In genomic region chr4:134922111-134922924, GRCm38 (mm10) we compare ENCODE assay signal across 8 mouse cellular contexts. TPM values are rescaled to one million over a fixed set of nuclear protein-coding genes. Genes with fewer than 3 reads are reported as not detected.
DNase-seq lines count a peak whose midpoint lies in the region; ATAC-seq and TF ChIP-seq lines count a peak whose summit lies in the region.

No protein-coding gene starts in this region.

- H3K27me3 ChIP-seq in kidney, embryonic 16.5 days (ENCODE audit: insufficient read depth, low read length): no peaks in the 10 kb centered on the region

- peaks cover 51% of the 10 kb centered on the region for H3K79me2 ChIP-seq in macrophage (ENCODE audit: inconsistent target)

- H3K27ac ChIP-seq in kidney, embryonic 16.5 days (ENCODE audit: low read length): peak overlapping the region; percentile 95
- peak overlapping the region; percentile 99 for H3K27ac ChIP-seq in bone marrow macrophage, adult 2 months (ENCODE audit: insufficient read depth, low read depth, low read length)
- peak overlapping the region; percentile 96 for H3K27ac ChIP-seq in macrophage

- H3K36me3 ChIP-seq in kidney, embryonic 16.5 days (ENCODE audit: insufficient read depth, low read length): peaks cover 20% of the 10 kb centered on the region
- H3K36me3 ChIP-seq in macrophage (ENCODE audit: inconsistent target): peaks cover 26% of the 10 kb centered on the region

- peak overlapping the region; percentile 89 for H3K9ac ChIP-seq in kidney, embryonic 16.5 days (replicated peaks; ENCODE audit: low read length)

- peaks cover 21% of the 10 kb centered on the region for H3K4me1 ChIP-seq in kidney, embryonic 16.5 days (ENCODE audit: insufficient read depth, low read length)
- peaks cover 44% of the 10 kb centered on the region for H3K4me1 ChIP-seq in bone marrow macrophage, adult 2 months (ENCODE audit: control insufficient read depth, insufficient read depth, low read length)

- no peaks in the 10 kb centered on the region for H3K9me3 ChIP-seq in kidney, embryonic 16.5 days (ENCODE audit: low read length)

- H3K4me2 ChIP-seq in kidney, embryonic 16.5 days (replicated peaks; ENCODE audit: low read depth, low read length): peak overlapping the region; percentile 71

- WGBS in kidney, embryonic 16.5 days: 65% methylated on average over 10 of the region's 10 CpGs
- 59% methylated on average over 10 of the region's 10 CpGs for WGBS in macrophage (ENCODE audit: missing documents)

- DNase-seq in kidney, adult 8-10 months: no peak
- DNase-seq in heart, postnatal 14 days: peak; percentile 24 to 37
- no peak for DNase-seq in adipocyte (ENCODE audit: low spot score)
- no peak for DNase-seq in gastrocnemius, adult 8-10 months (ENCODE audit: low spot score in 2 of 2)
- no peak for DNase-seq in ovary, postnatal 10 days (ENCODE audit: low spot score)

- TF ChIP-seq CTCF in bone marrow macrophage, adult 2 months (IDR thresholded peaks at IDR 0.05; ENCODE audit: low read depth, low read length): no peak

- H3K4me3 ChIP-seq in kidney, embryonic 16.5 days (ENCODE audit: low read length): peak overlapping the region; percentile 89
- H3K4me3 ChIP-seq in bone marrow macrophage, adult 2 months (ENCODE audit: insufficient read depth, low read length): peak overlapping the region; percentile 71
- peak overlapping the region; percentile 85 for H3K4me3 ChIP-seq in macrophage (ENCODE audit: inconsistent target)

- intact Hi-C loops in heart, postnatal 14 days (cut with DNase I): no loop called here

- no peak for TF ChIP-seq POLR2A in bone marrow macrophage, adult 2 months (IDR thresholded peaks at IDR 0.05; ENCODE audit: borderline replicate concordance, low read depth, low read length)

- no peak for ATAC-seq in kidney, embryonic 16.5 days (ENCODE audit: low FRiP score, low TSS enrichment)

RNA-seq across cellular contexts. Expression of gene Rsrp1, which starts 1.1 kb away (rescaled TPM):
- polyA plus RNA-seq in kidney, embryonic 16.5 days (2015; fragmentation: Nextera tagmentation; extraction: Ambion mirVana): 449 and 450 TPM in 2 replicates
- polyA plus RNA-seq in bone marrow macrophage, adult 2 months (2012; ENCODE audit: insufficient read depth, insufficient read length, missing spikeins): 1,131 and 1,373 TPM in 2 replicates
- total RNA-seq in heart, postnatal 14 days (2021): 100 to 1,000 TPM; 226 to 260 TPM
- total RNA-seq in macrophage (2018; cell fraction: chromatin; rRNA removed): 1,000 to 10,000 TPM; 1,324 to 5,431 (median 3,054) TPM
- total RNA-seq in macrophage (2018; cell fraction: cytosol; rRNA removed): 100 to 1,000 TPM in 20 of 26 experiments, 10 to 100 TPM in 6; 61.4 to 373 (median 140) TPM
- total RNA-seq in macrophage (2018; cell fraction: nucleus; rRNA removed): 1,000 to 10,000 TPM; 1,034 to 3,524 (median 2,239) TPM
- polyA plus RNA-seq in macrophage (2018): 194 to 679 TPM (median 250 TPM) in 3 replicates
- 100 to 1,000 TPM in 2 of 4 experiments, 10 to 100 TPM in 2; 98.0 to 149 (median 104) TPM for total RNA-seq in gastrocnemius, adult 8-10 months (2022)

RNA-seq across cellular contexts. Expression of gene Tmem50a, which starts 7.5 kb away (rescaled TPM):
- 177 and 178 TPM in 2 replicates for polyA plus RNA-seq in kidney, embryonic 16.5 days (2015; fragmentation: Nextera tagmentation; extraction: Ambion mirVana)
- polyA plus RNA-seq in bone marrow macrophage, adult 2 months (2012; ENCODE audit: insufficient read depth, insufficient read length, missing spikeins): 392 and 428 TPM in 2 replicates
- 10 to 100 TPM; 74.2 to 75.7 TPM for total RNA-seq in heart, postnatal 14 days (2021)
- 10 to 100 TPM in 24 of 26 experiments, 1 to 10 TPM in 2; 6.3 to 68.8 (median 31.3) TPM for total RNA-seq in macrophage (2018; cell fraction: chromatin; rRNA removed)
- total RNA-seq in macrophage (2018; cell fraction: cytosol; rRNA removed): 100 to 1,000 TPM; 294 to 457 (median 369) TPM
- total RNA-seq in macrophage (2018; cell fraction: nucleus; rRNA removed): 100 to 1,000 TPM; 103 to 331 (median 212) TPM
- 279 to 472 TPM (median 312 TPM) in 3 replicates for polyA plus RNA-seq in macrophage (2018)
- 10 to 100 TPM; 26.4 to 33.9 (median 31.7) TPM for total RNA-seq in gastrocnemius, adult 8-10 months (2022)

RNA-seq across cellular contexts. Expression of gene Syf2, which starts 8.4 kb away (rescaled TPM):
- 82.6 and 90.6 TPM in 2 replicates for polyA plus RNA-seq in kidney, embryonic 16.5 days (2015; fragmentation: Nextera tagmentation; extraction: Ambion mirVana)
- polyA plus RNA-seq in bone marrow macrophage, adult 2 months (2012; ENCODE audit: insufficient read depth, insufficient read length, missing spikeins): 97.3 and 97.6 TPM in 2 replicates
- 10 to 100 TPM; 45.1 to 48.7 TPM for total RNA-seq in heart, postnatal 14 days (2021)
- total RNA-seq in macrophage (2018; cell fraction: chromatin; rRNA removed): 100 to 1,000 TPM in 5 of 26 experiments, 10 to 100 TPM in 21; 38.8 to 170 (median 62.8) TPM
- total RNA-seq in macrophage (2018; cell fraction: cytosol; rRNA removed): 10 to 100 TPM; 59.8 to 95.0 (median 70.9) TPM
- 100 to 1,000 TPM in 4 of 26 experiments, 10 to 100 TPM in 22; 36.1 to 155 (median 46.9) TPM for total RNA-seq in macrophage (2018; cell fraction: nucleus; rRNA removed)
- polyA plus RNA-seq in macrophage (2018): 65.7 to 116 TPM (median 81.0 TPM) in 3 replicates
- 10 to 100 TPM; 33.5 to 45.5 (median 39.6) TPM for total RNA-seq in gastrocnemius, adult 8-10 months (2022)

RNA-seq across cellular contexts. Expression of gene Rhd, which starts 58.0 kb away (rescaled TPM):
- polyA plus RNA-seq in kidney, embryonic 16.5 days (2015; fragmentation: Nextera tagmentation; extraction: Ambion mirVana): 2.7 and 3.0 TPM in 2 replicates
- not detected in 2 replicates for polyA plus RNA-seq in bone marrow macrophage, adult 2 months (2012; ENCODE audit: insufficient read depth, insufficient read length, missing spikeins)
- total RNA-seq in heart, postnatal 14 days (2021): 1 to 10 TPM; 2.5 TPM
- not detected for total RNA-seq in macrophage (2018; cell fraction: chromatin; rRNA removed)
- total RNA-seq in macrophage (2018; cell fraction: cytosol; rRNA removed): under 1 TPM in 9 of 26 experiments, not detected in 17; 0.09 to 0.43 (median 0.14) TPM
- total RNA-seq in macrophage (2018; cell fraction: nucleus; rRNA removed): not detected
- polyA plus RNA-seq in macrophage (2018): not detected in 3 replicates
- not detected for total RNA-seq in gastrocnemius, adult 8-10 months (2022)

Comparison
In these comparisons a context has a peak if more than half of its experiments do, and no peak if none do; other contexts are left out.
1. DNase-seq: peak in heart, postnatal 14 days (2 of 2); none in kidney, adult 8-10 months (0 of 2), adipocyte (single experiment), gastrocnemius, adult 8-10 months (0 of 2) and ovary, postnatal 10 days (single experiment).
2. Peak in every context shown above with its lines, with median percentiles within 50 percentile points of each other: H3K27ac ChIP-seq and H3K4me3 ChIP-seq.